Mouse (Mus musculus) cerebellum, adult 2 months (tissue): Measurements from ENCODE around the gene Sgpp1. TPM values are rescaled to one million over a fixed set of nuclear protein-coding genes. Genes with fewer than 3 reads are reported as not detected.

Source experiments
- DNase-seq, 2 experiments: peaks; one replicate each; pipeline ENCODE4 v3.0.0; 2021
- H3K27ac ChIP-seq: fragments of 200-500 bp; 2 replicates; pipeline ENCODE4 v1.5.1; 2012; ENCODE audit warnings: low read length, control low read depth, inconsistent platforms; ENCODE audit not compliant: insufficient read depth
- H3K27me3 ChIP-seq: fragments of 200-500 bp; 2 replicates; pipeline ENCODE4 v1.6.1; 2012; ENCODE audit warnings: inconsistent platforms, mild to moderate bottlenecking, low read length, moderate library complexity; ENCODE audit not compliant: control insufficient read depth, insufficient read depth
- H3K4me1 ChIP-seq: fragments of 200-500 bp; 2 replicates; pipeline ENCODE4 v1.6.1; 2011; ENCODE audit warnings: low read length; ENCODE audit not compliant: control insufficient read depth, insufficient read depth
- H3K4me3 ChIP-seq: fragments of 200-500 bp; replicated peaks from 2 replicates; pipeline ENCODE3; 2011; ENCODE audit warnings: mild to moderate bottlenecking, low read depth, low read length, control low read depth; ENCODE audit not compliant: insufficient read depth
- CTCF ChIP-seq: fragments of 200-500 bp; IDR thresholded peaks from 2 replicates; pipeline ENCODE4 v1.5.1; 2011; ENCODE audit warnings: low read depth, mild to moderate bottlenecking, control low read depth, low read length, moderate library complexity, borderline replicate concordance; ENCODE audit not compliant: insufficient read depth
- POLR2A ChIP-seq: fragments of 200-500 bp; IDR thresholded peaks from 2 replicates; pipeline ENCODE4 v1.6.1; 2011; ENCODE audit warnings: low read length, control low read depth, borderline replicate concordance; ENCODE audit not compliant: insufficient read depth
- WGBS: fragments of 180-500 bp; shearing (Covaris S2); methylation state at CpG from one replicate; pipeline ENCODE4 v1.1.7; 2018; 5-methylcytosine and 5-hydroxymethylcytosine counted together
- polyA plus RNA-seq: library from polyadenylated mRNA; depleted of rRNA; stranded (reverse); fragments of >200 nt; gene quantifications from 2 replicates; pipeline ENCODE4 v1.2.3, GENCODE M21; 2012

Gene Sgpp1
- polyA plus RNA-seq, 1 experiment, result 39.9 TPM

GRCm38 (mm10) chr12:75766395-75766794 is 30.9 kb upstream of the Sgpp1 start:
- Histone ChIP-seq H3K27ac (no peak overlapping the region), H3K27me3 (no peaks in the 10 kb centered on the region), H3K4me3 (no peak overlapping the region), H3K4me1 (no peaks in the 10 kb centered on the region)
- TF ChIP-seq POLR2A (no peak), CTCF (no peak)
- WGBS, result 56% methylated on average over 6 of the region's 6 CpGs
- DNase-seq, result no peak

GRCm38 (mm10) chr12:75765751-75766150 is 30.2 kb upstream of the Sgpp1 start:
- H3K27ac ChIP-seq, result no peak overlapping the region
- H3K27me3 ChIP-seq, result no peaks in the 10 kb centered on the region
- no peak overlapping the region for H3K4me3 ChIP-seq
- DNase-seq, result no peak
- no peaks in the 10 kb centered on the region for H3K4me1 ChIP-seq
- TF ChIP-seq CTCF, result no peak
- no peak for TF ChIP-seq POLR2A
- WGBS, result 80% methylated on average over 3 of the region's 3 CpGs

- Histone ChIP-seq H3K4me1 (no peaks in the 10 kb centered on the region), H3K27ac (no peak overlapping the region), H3K4me3 (no peak overlapping the region), H3K27me3 (no peaks in the 10 kb centered on the region)
- WGBS, result 89% methylated on average over 2 of the region's 2 CpGs
- no peak for TF ChIP-seq CTCF
- TF ChIP-seq POLR2A, result no peak
- DNase-seq, result no peak
Observed at GRCm38 (mm10) chr12:75756387-75756786, 20.9 kb upstream of the Sgpp1 start.

GRCm38 (mm10) chr12:75753730-75754129 is 18.2 kb upstream of the Sgpp1 start:
- 91% methylated on average over 8 of the region's 8 CpGs for WGBS
- DNase-seq, result no peak
- no peak for TF ChIP-seq CTCF
- no peak for TF ChIP-seq POLR2A

GRCm38 (mm10) chr12:75752077-75752476 is 16.5 kb upstream of the Sgpp1 start:
- Histone ChIP-seq H3K27ac (no peak overlapping the region), H3K4me1 (no peaks in the 10 kb centered on the region), H3K27me3 (no peaks in the 10 kb centered on the region), H3K4me3 (no peak overlapping the region)
- no peak for DNase-seq
- TF ChIP-seq CTCF, result no peak
- 95% methylated on average over 3 of the region's 3 CpGs for WGBS

More at GRCm38 (mm10) chr12:75753730-75754129, 18.2 kb upstream of the Sgpp1 start:
- no peak overlapping the region for H3K4me3 ChIP-seq
- H3K27me3 ChIP-seq, result no peaks in the 10 kb centered on the region
- H3K27ac ChIP-seq, result no peak overlapping the region
- no peaks in the 10 kb centered on the region for H3K4me1 ChIP-seq

- Histone ChIP-seq H3K4me1 (no peaks in the 10 kb centered on the region), H3K27me3 (no peaks in the 10 kb centered on the region), H3K27ac (no peak overlapping the region), H3K4me3 (no peak overlapping the region)
- TF ChIP-seq POLR2A (no peak), CTCF (no peak)
- 62% methylated on average over 4 of the region's 4 CpGs for WGBS
- DNase-seq, result no peak
Observed at GRCm38 (mm10) chr12:75748574-75748973, 13.0 kb upstream of the Sgpp1 start.

GRCm38 (mm10) chr12:75745697-75746290 is 10.3 kb upstream of the Sgpp1 start:
- TF ChIP-seq CTCF (no peak), POLR2A (no peak)
- WGBS, result 75% methylated on average over 14 of the region's 14 CpGs
- Histone ChIP-seq H3K4me1 (no peaks in the 10 kb centered on the region), H3K4me3 (no peak overlapping the region), H3K27ac (no peak overlapping the region), H3K27me3 (no peaks in the 10 kb centered on the region)
- no peak for DNase-seq

GRCm38 (mm10) chr12:75742101-75742500 is 6.6 kb upstream of the Sgpp1 start:
- Histone ChIP-seq H3K4me1 (no peaks in the 10 kb centered on the region), H3K27ac (no peak overlapping the region), H3K27me3 (no peaks in the 10 kb centered on the region), H3K4me3 (no peak overlapping the region)
- TF ChIP-seq CTCF (no peak), POLR2A (no peak)
- no peak for DNase-seq
- 93% methylated on average over 5 of the region's 5 CpGs for WGBS
